28 mouse cellular contexts compared by ENCODE assay signal in the genomic region with DNA sequence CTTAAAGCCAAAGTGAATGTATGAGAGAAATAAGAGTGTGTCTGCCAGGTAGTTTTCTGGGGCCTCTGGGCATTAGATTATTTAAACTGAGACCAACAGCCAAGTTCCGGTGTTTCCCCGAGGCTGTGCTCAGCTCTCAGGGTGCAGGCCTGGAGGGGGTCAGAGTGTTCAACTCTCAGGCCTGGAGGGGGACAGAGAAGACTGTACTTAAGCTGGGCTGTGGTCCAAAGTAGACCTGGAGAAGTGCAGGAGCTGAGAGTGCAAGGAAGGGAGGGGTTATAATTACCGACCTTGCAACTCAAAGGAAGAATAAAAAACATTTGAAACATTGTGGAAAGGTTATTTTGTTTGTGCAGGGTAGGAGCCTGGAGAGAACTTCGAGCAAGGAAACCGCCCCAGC. TPM values are rescaled to one million over a fixed set of nuclear protein-coding genes. Genes with fewer than 3 reads are reported as not detected.
A peak's percentile ranks its signal among the peaks of the same experiment; 100 is the strongest.
DNase-seq lines count a peak whose midpoint lies in the region; ATAC-seq and TF ChIP-seq lines count a peak whose summit lies in the region.
"Had no signal": no experiment of that assay in that cellular context is flagged by ENCODE, and none has a peak within 500 bp of the region (broad histone marks: within the 10 kb centered on the region; RNA-seq: fewer than 3 reads in every experiment).

No protein-coding gene starts in this region.

- no peaks in the 10 kb centered on the region for H3K36me3 ChIP-seq in liver, embryonic 16.5 days (ENCODE audit: control insufficient read depth, insufficient read depth)
- H3K36me3 ChIP-seq in lung, postnatal 0 days (ENCODE audit: insufficient read depth, low read length): no peaks in the 10 kb centered on the region
- H3K36me3 ChIP-seq in stomach, embryonic 16.5 days (ENCODE audit: control insufficient read depth, insufficient read depth, low read length): no peaks in the 10 kb centered on the region
- H3K36me3 ChIP-seq: embryonic facial prominence, embryonic 12.5 days; embryonic facial prominence, embryonic 15.5 days; hindbrain, embryonic 12.5 days had no signal

- H3K4me2 ChIP-seq in liver, embryonic 16.5 days (ENCODE audit: low read depth, low read length): no peak overlapping the region
- no peak overlapping the region for H3K4me2 ChIP-seq in lung, postnatal 0 days (replicated peaks; ENCODE audit: low read depth, low read length)
- no peak overlapping the region for H3K4me2 ChIP-seq in stomach, embryonic 16.5 days (ENCODE audit: low read depth, low read length)
- H3K4me2 ChIP-seq: embryonic facial prominence, embryonic 12.5 days; embryonic facial prominence, embryonic 15.5 days; heart, embryonic 11.5 days; hindbrain, embryonic 12.5 days had no signal

- WGBS in liver, embryonic 16.5 days (ENCODE audit: insufficient replicate concordance): 54% methylated on average over 5 of the region's 5 CpGs
- WGBS in lung, postnatal 0 days: 37% methylated on average over 5 of the region's 5 CpGs
- 49% methylated on average over 5 of the region's 5 CpGs for WGBS in stomach, embryonic 16.5 days

- H3K9ac ChIP-seq in liver, embryonic 16.5 days (ENCODE audit: low read depth, low read length): no peak overlapping the region
- no peak overlapping the region for H3K9ac ChIP-seq in lung, postnatal 0 days (replicated peaks; ENCODE audit: low read depth)
- H3K9ac ChIP-seq in stomach, embryonic 16.5 days (ENCODE audit: low read length): peak overlapping the region; percentile 54; the same call in 1 of the 2 replicates
- H3K9ac ChIP-seq: embryonic facial prominence, embryonic 12.5 days; embryonic facial prominence, embryonic 15.5 days; forebrain, postnatal 0 days; hindbrain, embryonic 12.5 days had no signal

- TF ChIP-seq CTCF in lung, postnatal 0 days (IDR thresholded peaks at IDR 0.05): no peak

- DNase-seq in liver: no peak
- DNase-seq in lung, postnatal 0 days (ENCODE audit: low spot score): peak; percentile 65
- no peak for DNase-seq in lung, postnatal 36 days
- DNase-seq: adrenal gland, adult 2 months; adrenal gland, postnatal 14 days; cerebellum, adult 11 months; cerebellum, adult 2 months; cerebellum, adult 9-11 months; cerebellum, postnatal 25 days; forebrain, postnatal 0 days; gastrocnemius, adult 2 months; gastrocnemius, postnatal 14 days; heart, adult 11 months had no signal

- TF ChIP-seq EP300 in lung, postnatal 0 days (IDR thresholded peaks at IDR 0.05): no peak

- peak overlapping the region; percentile 9; the same call in 1 of the 2 replicates for H3K27ac ChIP-seq in liver, embryonic 16.5 days (ENCODE audit: low read length)
- H3K27ac ChIP-seq in lung, postnatal 0 days (ENCODE audit: low read length): 0 out of 2 replicates have a peak overlapping the region, but pooled peaks have one; percentile 43
- H3K27ac ChIP-seq in stomach, embryonic 16.5 days (ENCODE audit: low read length): no peak overlapping the region
- H3K27ac ChIP-seq: embryonic facial prominence, embryonic 12.5 days; embryonic facial prominence, embryonic 15.5 days; gastrocnemius, adult 2 months; hindbrain, embryonic 12.5 days had no signal

- no peaks in the 10 kb centered on the region for H3K9me3 ChIP-seq in liver, embryonic 16.5 days (replicated peaks; ENCODE audit: control insufficient read depth, low read length)
- no peaks in the 10 kb centered on the region for H3K9me3 ChIP-seq in lung, postnatal 0 days (ENCODE audit: low read length)
- no peaks in the 10 kb centered on the region for H3K9me3 ChIP-seq in stomach, embryonic 16.5 days (replicated peaks; ENCODE audit: control insufficient read depth, low read length)
- H3K9me3 ChIP-seq: embryonic facial prominence, embryonic 12.5 days; embryonic facial prominence, embryonic 15.5 days; hindbrain, embryonic 12.5 days had no signal

- H3K27me3 ChIP-seq in liver, embryonic 16.5 days (ENCODE audit: control insufficient read depth, insufficient read depth, low read depth, low read length): no peaks in the 10 kb centered on the region
- no peaks in the 10 kb centered on the region for H3K27me3 ChIP-seq in lung, postnatal 0 days (replicated peaks; ENCODE audit: insufficient read depth, low read length)
- no peaks in the 10 kb centered on the region for H3K27me3 ChIP-seq in stomach, embryonic 16.5 days (ENCODE audit: control insufficient read depth, insufficient read depth, low read length)
- H3K27me3 ChIP-seq: embryonic facial prominence, embryonic 12.5 days; embryonic facial prominence, embryonic 15.5 days; hindbrain, embryonic 12.5 days had no signal

- no peak overlapping the region for H3K4me3 ChIP-seq in liver, embryonic 16.5 days (ENCODE audit: low read depth, low read length)
- H3K4me3 ChIP-seq in lung, postnatal 0 days (ENCODE audit: low read depth, low read length): no peak overlapping the region
- H3K4me3 ChIP-seq in stomach, embryonic 16.5 days (replicated peaks; ENCODE audit: low read length): no peak overlapping the region
- H3K4me3 ChIP-seq: embryonic facial prominence, embryonic 12.5 days; embryonic facial prominence, embryonic 15.5 days; gastrocnemius, adult 2 months; hindbrain, embryonic 12.5 days had no signal

- H3K4me1 ChIP-seq in liver, embryonic 16.5 days (ENCODE audit: control insufficient read depth, low read depth, low read length): no peaks in the 10 kb centered on the region; the same call in 1 of the 2 replicates
- H3K4me1 ChIP-seq in lung, postnatal 0 days (ENCODE audit: insufficient read depth, low read depth, low read length): no peaks in the 10 kb centered on the region
- no peaks in the 10 kb centered on the region for H3K4me1 ChIP-seq in stomach, embryonic 16.5 days (ENCODE audit: control insufficient read depth, insufficient read depth, low read length)
- H3K4me1 ChIP-seq: embryonic facial prominence, embryonic 12.5 days; embryonic facial prominence, embryonic 15.5 days; hindbrain, embryonic 12.5 days had no signal

- no peak for ATAC-seq in liver, embryonic 16.5 days (ENCODE audit: low read depth)
- ATAC-seq in lung, postnatal 0 days: peak; percentile 84
- no peak for ATAC-seq in stomach, embryonic 16.5 days (ENCODE audit: insufficient read depth, low FRiP score)
- ATAC-seq in megakaryocyte, adult 5-6 weeks (ENCODE audit: poor library complexity, severe bottlenecking): no peak
- ATAC-seq: CD4-positive, CD25-positive, alpha-beta regulatory T cell, adult 4 months; forebrain, embryonic 14.5 days; forebrain, postnatal 0 days had no signal

RNA-seq across cellular contexts. Expression of gene Lima1, which starts 39.4 kb away (rescaled TPM):
- polyA plus RNA-seq in liver, embryonic 16.5 days (2015; fragmentation: Nextera tagmentation; extraction: Ambion mirVana): 12.2 and 14.2 TPM in 2 replicates
- polyA plus RNA-seq in lung, postnatal 0 days (2015; fragmentation: Nextera tagmentation; extraction: Ambion mirVana): 28.6 and 38.5 TPM in 2 replicates
- 89.4 and 95.8 TPM in 2 replicates for polyA plus RNA-seq in stomach, embryonic 16.5 days (2015; fragmentation: Nextera tagmentation; extraction: Ambion mirVana)
- total RNA-seq in megakaryocyte, adult 5-6 weeks (2015): 17.7 and 22.6 TPM in 2 replicates
- 27.1 and 37.8 TPM in 2 replicates for total RNA-seq in megakaryocyte, adult 5-6 weeks (2017)

RNA-seq across cellular contexts. Expression of gene Fam186a, which starts 52.2 kb away (rescaled TPM):
- polyA plus RNA-seq in liver, embryonic 16.5 days (2015; fragmentation: Nextera tagmentation; extraction: Ambion mirVana): not detected in 2 replicates
- polyA plus RNA-seq in lung, postnatal 0 days (2015; fragmentation: Nextera tagmentation; extraction: Ambion mirVana): 0.01 and 0.04 TPM in 2 replicates
- not detected in 2 replicates for polyA plus RNA-seq in stomach, embryonic 16.5 days (2015; fragmentation: Nextera tagmentation; extraction: Ambion mirVana)
- total RNA-seq in megakaryocyte, adult 5-6 weeks (2015): not detected in 2 replicates
- not detected in 2 replicates for total RNA-seq in megakaryocyte, adult 5-6 weeks (2017)
- total RNA-seq: common myeloid progenitor, adult 5-6 weeks; forebrain, postnatal 0 days; hematopoietic stem cell, adult 5-6 weeks; MEL had no signal
- polyA plus RNA-seq: C2C12; CD4-positive, CD25-positive, alpha-beta regulatory T cell, adult 4 months; embryonic facial prominence, embryonic 12.5 days; forebrain, embryonic 11.5 days; forebrain, embryonic 14.5 days; forebrain, postnatal 0 days; heart, embryonic 14.5 days; hindbrain, embryonic 12.5 days had no signal

RNA-seq across cellular contexts. Expression of gene Larp4, which starts 55.3 kb away (rescaled TPM):
- polyA plus RNA-seq in liver, embryonic 16.5 days (2015; fragmentation: Nextera tagmentation; extraction: Ambion mirVana): 16.6 and 17.1 TPM in 2 replicates
- 20.4 and 22.8 TPM in 2 replicates for polyA plus RNA-seq in lung, postnatal 0 days (2015; fragmentation: Nextera tagmentation; extraction: Ambion mirVana)
- 34.2 and 37.4 TPM in 2 replicates for polyA plus RNA-seq in stomach, embryonic 16.5 days (2015; fragmentation: Nextera tagmentation; extraction: Ambion mirVana)
- 58.8 and 75.1 TPM in 2 replicates for total RNA-seq in megakaryocyte, adult 5-6 weeks (2015)
- total RNA-seq in megakaryocyte, adult 5-6 weeks (2017): 42.6 and 42.9 TPM in 2 replicates
